Mouse (Mus musculus) thymus, postnatal 25 days (tissue): Measurements from ENCODE around the gene Cbx4.

Experiments
- DNase-seq: peaks from one replicate; pipeline ENCODE4 v3.0.0; 2022

Gene Cbx4

DNA sequence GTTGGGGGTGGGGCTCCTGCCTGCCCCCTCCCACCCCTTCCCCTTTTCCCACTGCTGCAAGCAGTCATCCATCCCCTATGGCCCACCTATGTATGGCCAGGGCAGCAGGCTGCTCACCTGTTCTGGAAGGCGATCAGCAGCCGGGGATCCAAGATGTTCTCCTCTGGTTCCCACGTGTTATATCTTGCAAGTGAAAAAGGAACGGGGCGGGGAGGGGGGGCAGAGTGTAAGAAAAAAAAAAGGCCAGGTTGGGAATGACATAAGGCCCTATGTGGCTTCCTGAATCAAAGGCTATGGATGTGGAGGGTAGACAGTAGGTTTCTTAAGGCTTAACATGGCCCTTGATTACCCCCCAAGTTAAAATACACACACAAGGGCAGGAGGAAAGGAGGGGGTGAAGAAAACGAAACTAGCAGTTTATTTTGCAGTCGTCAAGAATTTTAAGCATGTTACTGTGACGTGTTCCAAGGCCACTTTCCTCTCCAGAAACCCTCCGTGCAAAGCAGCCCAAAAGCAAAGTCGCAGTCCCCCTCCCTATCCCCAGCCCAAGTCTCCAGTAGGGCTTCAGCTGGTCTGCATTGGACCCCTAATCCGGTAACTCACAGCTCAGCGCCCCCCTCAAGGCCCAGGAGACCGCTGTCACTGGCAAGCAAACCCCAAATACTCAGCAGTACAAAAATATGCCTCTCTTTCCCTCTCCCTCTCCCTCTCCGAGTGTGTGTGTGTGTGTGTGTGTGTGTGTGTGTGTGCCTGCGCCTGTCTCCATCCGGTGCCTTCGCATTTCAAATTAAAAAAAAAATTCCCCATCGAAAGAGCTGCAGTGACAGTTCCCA is 1.4 kb downstream of the Cbx4 start:
- DNase-seq: peak; percentile 69

DNA sequence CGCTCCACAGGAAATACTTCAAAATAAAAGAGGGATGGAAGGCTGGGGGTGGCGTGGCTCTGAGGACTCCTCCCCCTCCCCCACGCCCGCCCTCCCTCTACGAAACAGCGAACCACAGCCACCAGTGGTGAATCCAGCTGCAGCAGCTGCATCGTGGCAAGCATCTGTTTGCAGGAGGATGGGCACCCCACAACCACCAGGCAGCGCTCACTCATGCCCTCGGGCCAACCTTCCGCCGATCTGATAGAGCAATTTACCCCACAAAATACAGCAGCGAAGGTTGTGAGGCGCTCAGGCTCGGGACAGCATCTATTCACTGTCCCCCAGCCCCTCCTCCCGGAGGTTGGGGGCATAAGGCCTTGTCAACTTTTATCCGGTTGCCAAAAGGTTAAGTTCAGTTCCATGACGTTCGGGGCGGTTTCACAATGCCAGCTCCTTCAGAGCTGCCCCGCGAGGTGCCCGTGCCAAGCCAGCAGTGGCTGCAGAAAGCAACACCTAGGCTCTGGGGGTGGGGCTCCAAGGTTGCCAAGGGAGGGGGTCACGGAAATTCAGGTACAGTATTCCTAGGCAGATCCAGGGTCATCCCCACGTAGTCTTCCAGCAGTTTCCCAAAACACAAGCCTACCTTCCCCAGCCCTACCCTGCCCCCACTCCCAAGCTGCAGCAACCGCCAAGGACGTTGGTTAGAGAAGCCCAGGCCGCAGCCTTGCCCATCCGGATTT is 2.1 kb downstream of the Cbx4 start:
- peak; percentile 84 for DNase-seq

GRCm38 (mm10) chr11:119082638-119083599 is 3.1 kb downstream of the Cbx4 start:
- DNase-seq: peak; percentile 75

DNA sequence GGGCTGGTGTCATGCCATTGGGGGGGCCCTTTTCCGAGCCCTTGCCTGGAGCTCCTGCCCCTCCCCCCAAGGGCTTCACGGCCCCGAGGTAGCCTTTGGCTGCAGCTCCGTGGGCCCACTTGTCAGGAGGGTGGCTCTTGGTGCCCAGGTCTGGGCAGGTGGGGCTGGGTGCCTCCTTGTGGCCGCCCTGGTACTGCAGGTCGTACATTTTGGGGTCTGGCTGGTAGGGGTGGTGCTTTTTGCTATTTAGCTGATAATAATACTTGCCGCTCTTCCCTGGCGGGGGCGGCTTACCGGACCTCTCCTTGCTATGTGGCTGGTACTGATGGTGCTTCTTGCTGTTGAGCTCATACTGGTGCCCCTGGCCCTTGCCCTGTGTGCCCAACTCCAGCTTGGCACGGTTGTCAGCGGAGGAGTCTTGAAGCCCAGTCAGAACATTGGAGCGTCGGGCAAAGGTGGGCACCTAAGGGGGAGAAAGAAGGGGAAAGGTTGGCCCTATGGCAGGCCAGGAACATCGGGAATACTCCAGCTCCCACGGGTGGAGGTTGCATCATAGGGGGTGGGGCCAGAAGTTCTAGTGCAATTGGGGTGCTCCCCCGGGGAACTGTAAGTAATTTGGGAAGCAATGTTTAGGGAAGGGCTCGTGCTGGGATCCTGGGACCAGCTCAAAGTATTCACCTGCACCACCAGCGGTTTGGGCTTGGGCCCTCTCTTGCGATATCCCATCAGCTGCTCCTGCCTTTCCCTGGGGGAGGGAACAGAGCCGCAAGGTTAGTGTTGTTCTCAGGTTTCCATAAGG is 4.0 kb downstream of the Cbx4 start:
- peak; percentile 74 for DNase-seq

- DNase-seq: no peak
These were observed 4.7 kb downstream of the Cbx4 start for GRCm38 (mm10) chr11:119081148-119081838.

DNA sequence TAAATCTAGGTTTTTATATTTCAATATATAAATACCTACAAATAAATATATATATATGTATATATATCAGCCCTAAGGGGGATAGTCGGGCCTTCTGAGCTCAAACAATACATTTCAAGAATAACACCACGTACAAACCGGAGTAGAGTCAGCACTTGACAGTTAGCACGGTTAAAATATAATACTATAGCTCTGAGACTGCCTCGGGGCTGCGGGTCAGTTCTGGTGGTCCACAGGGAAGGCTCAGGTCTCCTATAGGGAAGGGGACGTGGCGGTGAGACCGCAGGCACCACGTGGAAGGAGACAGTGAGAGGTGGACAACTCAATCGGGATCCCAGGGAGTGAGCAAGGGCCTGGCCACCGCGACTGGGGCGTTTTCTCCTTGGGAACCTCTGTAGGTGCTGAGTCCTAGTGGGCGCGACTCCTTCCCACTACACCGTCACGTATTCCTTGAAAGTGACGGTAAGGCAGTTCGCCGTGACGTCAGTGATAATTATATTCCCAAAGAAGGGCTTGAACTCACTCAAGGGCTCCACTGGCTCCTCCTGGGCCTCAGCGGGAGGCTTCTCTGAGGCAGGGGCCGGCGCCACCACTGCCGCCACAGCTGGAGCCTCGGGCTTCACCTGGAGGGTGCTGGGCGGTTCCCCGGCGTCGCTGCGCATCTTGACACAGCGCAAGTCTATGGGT is 5.4 kb downstream of the Cbx4 start:
- no peak for DNase-seq

- no peak for DNase-seq
These were observed 6.6 kb downstream of the Cbx4 start for GRCm38 (mm10) chr11:119079445-119079837.

DNA sequence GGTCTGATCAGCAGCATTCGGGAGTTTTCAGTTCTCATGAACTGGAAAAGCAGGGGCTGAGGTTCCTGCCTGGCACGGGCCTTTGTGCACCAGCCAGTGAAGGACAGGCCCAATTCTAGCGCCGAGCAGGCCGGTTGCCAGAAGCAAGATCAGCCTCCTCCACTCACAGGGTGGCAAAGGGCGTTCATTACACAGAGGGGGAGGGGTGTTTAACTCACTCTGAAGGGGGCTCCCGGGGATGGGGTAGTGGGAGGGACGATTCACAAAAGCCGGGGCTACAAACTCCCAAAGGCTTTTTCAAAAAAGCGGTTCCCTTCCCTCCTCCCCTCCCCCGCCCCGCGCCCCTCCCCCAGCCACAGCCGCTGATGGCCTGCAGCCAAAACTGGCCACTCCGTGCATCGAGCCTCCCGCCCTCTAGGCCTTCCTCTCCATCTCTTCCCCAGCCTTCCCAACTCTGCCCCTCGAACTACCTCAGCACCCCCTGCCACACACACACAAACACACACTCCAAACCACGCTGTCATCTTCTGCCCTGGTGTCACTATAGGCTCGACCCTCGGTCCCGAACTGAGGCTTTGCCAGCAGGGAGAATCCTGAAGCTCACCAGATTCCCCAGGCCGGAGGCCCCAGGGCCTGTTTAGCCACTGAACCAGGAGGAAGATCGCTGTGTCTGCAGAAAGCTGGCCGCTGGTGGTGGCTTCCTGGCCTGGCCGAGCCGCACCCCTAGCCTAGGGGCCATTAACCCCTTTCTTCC is 7.2 kb downstream of the Cbx4 start:
- DNase-seq: no peak

- DNase-seq: no peak
These were observed 8.3 kb downstream of the Cbx4 start for GRCm38 (mm10) chr11:119077755-119078154.

DNA sequence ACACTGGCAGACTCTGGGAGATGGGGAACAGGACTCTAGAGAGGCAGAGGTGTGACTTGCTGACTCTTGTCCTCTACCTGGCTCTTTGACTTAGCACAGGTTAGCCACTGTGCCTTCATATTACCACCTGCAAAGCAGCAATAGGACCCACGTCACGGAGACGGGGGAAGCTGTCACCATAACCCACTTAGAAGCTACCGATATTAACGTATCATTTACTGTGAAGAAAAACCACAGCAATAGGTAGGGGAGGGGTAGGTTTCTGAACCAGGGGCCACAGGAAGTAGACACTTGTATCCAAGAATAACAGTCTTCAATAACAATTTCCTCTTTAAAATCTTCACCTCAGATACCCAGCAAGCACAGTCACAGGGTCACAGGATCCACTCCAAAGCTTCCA is 10.2 kb downstream of the Cbx4 start:
- peak; percentile 7 for DNase-seq

- no peak for DNase-seq
These were observed 12.1 kb downstream of the Cbx4 start for GRCm38 (mm10) chr11:119073876-119074433.

DNA sequence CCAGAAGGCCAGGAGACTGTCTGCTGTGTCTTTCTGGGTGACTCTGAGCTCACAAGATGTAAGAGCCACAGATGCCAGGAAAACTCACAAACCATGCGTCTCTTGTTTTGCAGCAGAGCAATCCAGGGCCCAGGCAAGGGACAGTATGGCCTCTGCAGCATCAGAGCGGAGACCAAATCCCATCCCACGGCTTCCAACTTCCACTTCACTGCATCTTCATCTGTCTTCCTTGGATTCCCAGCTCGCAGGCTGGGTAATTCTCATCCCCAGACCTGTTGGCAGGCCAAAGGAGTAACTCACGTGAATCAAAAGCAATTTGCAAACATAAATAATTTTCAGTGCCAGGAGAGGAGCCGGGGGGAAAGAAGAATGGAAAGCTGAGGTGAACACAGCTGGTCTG is 13.0 kb downstream of the Cbx4 start:
- DNase-seq: no peak

- no peak for DNase-seq
These were observed 13.8 kb downstream of the Cbx4 start for GRCm38 (mm10) chr11:119072239-119072638.

- DNase-seq: no peak
These were observed 19.2 kb downstream of the Cbx4 start for GRCm38 (mm10) chr11:119066841-119067240.

- DNase-seq: no peak
These were observed 26.8 kb downstream of the Cbx4 start for GRCm38 (mm10) chr11:119059256-119059655.

DNA sequence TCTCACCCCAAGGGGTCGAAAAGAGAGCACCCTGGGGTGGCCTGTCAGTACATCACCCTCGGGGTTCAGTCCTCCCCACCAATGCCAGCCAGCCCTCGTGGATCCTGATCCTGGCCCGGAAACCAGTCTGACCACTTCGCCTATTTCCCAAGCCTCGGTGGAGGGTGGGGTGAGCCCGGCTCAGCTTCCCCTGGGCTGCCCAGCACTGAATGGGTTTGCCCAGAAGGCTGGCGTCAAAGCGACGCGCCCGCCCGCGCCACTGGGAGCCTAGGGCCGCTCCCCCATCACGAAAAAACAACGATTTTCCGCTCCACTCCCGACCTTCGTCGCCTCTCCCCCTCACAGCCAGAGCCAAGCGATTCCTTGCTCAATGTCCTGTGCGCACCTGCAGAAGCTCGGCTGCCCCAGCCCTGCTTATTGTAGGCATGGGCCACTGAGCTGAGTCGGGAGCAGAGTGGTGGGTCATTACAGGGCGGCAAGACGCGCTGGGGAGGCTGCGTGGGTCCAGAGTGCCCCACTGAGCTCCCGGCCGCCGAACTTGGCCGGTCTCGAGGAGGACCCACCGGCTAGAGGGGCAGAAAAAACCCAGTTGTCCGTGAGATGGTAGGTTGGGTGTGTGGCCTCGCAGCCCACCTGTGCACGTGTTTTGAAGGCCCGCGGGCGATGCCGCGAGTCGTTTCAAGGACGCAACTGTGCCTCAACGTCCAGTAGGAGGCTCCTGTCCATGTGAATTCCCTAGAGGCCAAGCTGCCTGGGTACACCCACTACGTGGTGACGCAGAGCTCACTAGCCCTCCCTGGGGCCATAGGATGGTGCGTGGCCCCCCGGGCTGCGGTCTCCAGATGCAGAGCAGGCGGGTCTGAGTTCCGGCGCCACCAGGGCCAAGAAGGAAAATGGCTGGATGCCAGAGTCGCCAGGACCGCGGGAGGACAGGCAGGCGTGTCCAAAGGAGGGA is 27.7 kb downstream of the Cbx4 start:
- DNase-seq: peak; percentile 22

- no peak for DNase-seq
These were observed 28.7 kb downstream of the Cbx4 start for GRCm38 (mm10) chr11:119057291-119057690.
